Mouse (Mus musculus) liver, postnatal 0 days (tissue): ENCODE data around the gene Sdhb.

Source experiments
- CTCF ChIP-seq: sonication (generic); IDR thresholded peaks from 2 replicates; pipeline ENCODE4 v1.5.1; 2016; ENCODE audit warnings: antibody characterized with exemption, low read depth
- EP300 ChIP-seq: IDR thresholded peaks from 2 replicates; pipeline ENCODE4 v1.6.1; 2016; ENCODE audit warnings: antibody characterized with exemption, low read depth, mild to moderate bottlenecking

DNA sequence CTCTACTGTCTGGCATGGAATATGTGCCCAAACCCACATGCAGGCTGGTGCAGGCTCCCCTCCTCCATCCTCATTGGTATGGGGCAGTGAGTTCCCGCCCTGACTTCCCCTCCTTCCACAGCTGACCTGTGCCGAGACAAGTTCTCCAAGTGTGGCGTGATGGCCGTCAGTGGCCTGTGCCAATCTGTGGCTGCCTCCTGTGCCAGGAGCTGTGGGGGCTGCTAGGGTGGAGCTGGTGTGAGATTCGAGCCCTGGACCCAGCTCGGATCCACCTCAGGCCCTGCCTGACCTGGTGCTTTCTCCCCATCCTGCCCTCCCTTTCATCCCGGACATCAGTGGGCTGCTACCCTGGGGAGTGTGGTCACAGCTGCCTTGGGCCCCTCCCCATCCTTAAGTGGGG lies 54.4 kb downstream of the Sdhb start:
- TF ChIP-seq CTCF: no peak
- no peak for TF ChIP-seq EP300
